Mouse (Mus musculus): ENCODE data around the gene Rps28. TPM values are rescaled to one million over a fixed set of nuclear protein-coding genes. Genes with fewer than 3 reads are reported as not detected.

Rps28 gene
- polyA plus RNA-seq, 1 experiment from 2014 or later: 868 TPM

DNA sequence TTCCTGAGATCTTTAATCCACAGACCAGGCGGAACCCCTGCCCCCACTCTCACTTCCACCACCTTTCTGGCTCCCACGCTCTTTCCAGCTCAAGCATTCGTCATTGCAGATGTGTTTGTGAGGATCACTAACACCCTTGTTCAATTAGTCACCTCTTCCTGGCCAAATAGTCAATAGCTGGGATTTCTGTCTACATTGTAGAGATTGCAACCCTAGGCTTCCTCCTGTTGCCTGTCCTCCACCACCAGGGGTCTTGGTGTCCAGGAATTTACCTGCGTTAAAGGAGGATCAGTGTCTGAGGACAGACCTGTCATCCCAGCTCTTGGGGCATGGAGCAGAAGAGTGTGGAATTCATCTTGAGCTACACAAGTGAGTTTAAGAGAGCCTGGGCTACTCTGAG is 42.3 kb downstream of the Rps28 start:
- Histone ChIP-seq H3K4me2 (peak overlapping the region; percentile 85), H3K27ac (no peak overlapping the region), H3K4me3 (peak overlapping the region; percentile 46; the same call in 1 of the 2 replicates)

DNA sequence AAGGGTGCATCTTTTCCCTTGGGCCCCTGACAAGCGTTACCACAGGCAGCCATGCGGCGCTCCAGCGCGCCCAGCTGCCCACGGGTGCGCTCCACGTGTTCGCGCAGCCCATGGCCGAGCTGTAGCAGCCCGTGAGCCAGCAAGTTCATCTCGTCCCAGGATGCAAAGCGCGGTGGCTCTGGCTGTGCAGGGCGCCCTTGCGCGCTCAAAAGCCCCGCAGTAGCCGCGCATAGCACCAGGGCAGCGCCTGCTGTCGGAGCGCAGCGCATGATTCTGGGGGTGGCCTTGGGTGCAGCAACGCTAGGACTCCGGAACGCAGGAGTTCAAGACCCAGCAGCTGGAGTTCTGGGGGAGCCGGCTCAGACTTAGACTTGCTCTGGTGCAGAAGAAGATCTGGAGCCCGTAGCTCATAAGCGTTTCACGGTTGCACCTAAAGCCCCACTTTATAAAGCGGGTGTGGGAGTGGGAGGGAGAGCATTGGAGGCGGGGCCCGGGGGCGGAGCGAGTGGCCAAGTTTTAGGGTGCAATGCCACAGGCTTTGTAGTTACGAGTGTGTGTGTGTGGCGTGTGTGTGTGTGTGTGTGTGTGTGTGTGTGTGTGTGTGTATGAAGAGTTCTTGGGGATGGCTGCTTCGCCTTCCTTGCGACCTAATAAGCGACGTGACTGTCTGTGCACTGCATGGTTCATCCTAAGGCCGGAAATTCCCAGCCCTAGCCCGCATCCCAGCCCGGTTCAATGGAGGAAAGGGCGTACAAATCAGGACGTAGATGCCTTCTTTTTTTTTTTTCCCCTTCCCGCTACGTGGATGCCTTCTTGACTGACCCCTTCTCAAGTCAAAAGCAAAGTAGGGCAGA is 43.0 kb downstream of the Rps28 start, which contains the start of gene Angptl4:
Angptl4 (minus strand) TSS at position 707 of the 854 bp plus-strand sequence.
- 1% methylated on average over 50 of the region's 50 CpGs for WGBS
- ATAC-seq: peak; percentile 85
- H3K27ac ChIP-seq: no peak within 1 kb of the TSS

More for the DNA sequence above, 42.3 kb downstream of the Rps28 start:
- no peak for ATAC-seq
- Histone ChIP-seq H3K9ac (no peak overlapping the region), H3K27me3 (peaks cover 10% of the 10 kb centered on the region; the same call in 1 of the 2 replicates), H3K4me1 (peaks cover 35% of the 10 kb centered on the region), H3K36me3 (ENCODE audit: poor library complexity, severe bottlenecking) (no peaks in the 10 kb centered on the region), H3K9me3 (replicated peaks) (no peaks in the 10 kb centered on the region)
- 56% methylated on average over 4 of the region's 4 CpGs for WGBS

DNA sequence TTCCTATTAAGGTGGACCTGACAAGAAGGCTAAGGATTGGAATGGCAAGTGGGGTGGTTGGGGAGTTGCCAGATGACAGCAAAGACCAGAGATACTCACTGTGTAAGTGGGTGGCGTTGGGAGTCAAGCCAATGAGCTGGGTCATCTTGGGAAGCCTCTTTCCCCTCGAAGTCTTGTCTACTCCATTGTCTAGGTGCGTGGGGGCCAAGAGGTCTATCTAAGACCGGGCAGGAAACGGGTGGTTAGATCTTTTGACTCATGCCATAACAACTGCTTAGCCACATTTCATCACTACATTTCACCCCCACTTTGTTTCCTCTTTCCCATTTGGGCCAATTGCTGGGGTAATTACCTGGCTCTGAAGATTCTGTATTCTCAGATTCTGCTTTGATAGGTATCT is 43.9 kb downstream of the Rps28 start:
- peak overlapping the region; percentile 85 for H3K4me2 ChIP-seq
- H3K4me3 ChIP-seq: no peak overlapping the region
- no peaks in the 10 kb centered on the region for H3K36me3 ChIP-seq (ENCODE audit: poor library complexity, severe bottlenecking)
- no peak overlapping the region for H3K27ac ChIP-seq
- H3K9ac ChIP-seq: no peak overlapping the region
- no peaks in the 10 kb centered on the region for H3K9me3 ChIP-seq (replicated peaks)
- H3K4me1 ChIP-seq: peaks cover 35% of the 10 kb centered on the region
- 91% methylated on average over 5 of the region's 5 CpGs for WGBS
- no peak for ATAC-seq
- peaks cover 10% of the 10 kb centered on the region; the same call in 1 of the 2 replicates for H3K27me3 ChIP-seq

More for the DNA sequence above, 43.0 kb downstream of the Rps28 start, which contains the start of gene Angptl4:
- Histone ChIP-seq H3K4me3 (peak within 1 kb of the TSS; percentile 46), H3K4me2 (peak within 1 kb of the TSS; percentile 85), H3K9me3 (replicated peaks) (no peaks in the 10 kb centered on the region), H3K4me1 (peaks cover 35% of the 10 kb centered on the region), H3K27me3 (peaks cover 10% of the 10 kb centered on the region; the same call in 1 of the 2 replicates), H3K9ac (peak within 1 kb of the TSS; percentile 58), H3K36me3 (ENCODE audit: poor library complexity, severe bottlenecking) (no peaks in the 10 kb centered on the region)

DNA sequence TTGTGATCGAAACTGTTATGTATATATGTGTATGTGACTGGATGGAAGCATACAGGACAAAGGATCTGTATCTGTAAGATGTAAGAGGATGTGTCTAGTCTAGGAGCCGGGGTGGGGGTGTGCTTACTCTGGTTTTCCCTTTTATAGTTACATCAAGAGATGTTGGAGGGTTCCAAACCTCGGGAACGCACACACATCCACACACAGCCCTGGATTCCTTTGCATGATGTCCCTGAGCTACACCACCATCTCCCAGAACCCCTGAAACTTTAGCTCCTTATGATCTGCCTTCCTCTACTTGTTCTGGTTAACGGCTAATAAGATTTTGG is 44.4 kb downstream of the Rps28 start:
- peaks cover 35% of the 10 kb centered on the region for H3K4me1 ChIP-seq
- no peaks in the 10 kb centered on the region for H3K9me3 ChIP-seq (replicated peaks)
- 90% methylated on average over 5 of the region's 5 CpGs for WGBS
- H3K4me2 ChIP-seq: peak overlapping the region; percentile 16; the same call in 1 of the 2 replicates
- H3K36me3 ChIP-seq (ENCODE audit: poor library complexity, severe bottlenecking): no peaks in the 10 kb centered on the region
- no peak overlapping the region for H3K4me3 ChIP-seq
- no peak overlapping the region for H3K9ac ChIP-seq
- H3K27ac ChIP-seq: no peak overlapping the region
- no peak for ATAC-seq
- H3K27me3 ChIP-seq: peaks cover 10% of the 10 kb centered on the region; the same call in 1 of the 2 replicates

DNA sequence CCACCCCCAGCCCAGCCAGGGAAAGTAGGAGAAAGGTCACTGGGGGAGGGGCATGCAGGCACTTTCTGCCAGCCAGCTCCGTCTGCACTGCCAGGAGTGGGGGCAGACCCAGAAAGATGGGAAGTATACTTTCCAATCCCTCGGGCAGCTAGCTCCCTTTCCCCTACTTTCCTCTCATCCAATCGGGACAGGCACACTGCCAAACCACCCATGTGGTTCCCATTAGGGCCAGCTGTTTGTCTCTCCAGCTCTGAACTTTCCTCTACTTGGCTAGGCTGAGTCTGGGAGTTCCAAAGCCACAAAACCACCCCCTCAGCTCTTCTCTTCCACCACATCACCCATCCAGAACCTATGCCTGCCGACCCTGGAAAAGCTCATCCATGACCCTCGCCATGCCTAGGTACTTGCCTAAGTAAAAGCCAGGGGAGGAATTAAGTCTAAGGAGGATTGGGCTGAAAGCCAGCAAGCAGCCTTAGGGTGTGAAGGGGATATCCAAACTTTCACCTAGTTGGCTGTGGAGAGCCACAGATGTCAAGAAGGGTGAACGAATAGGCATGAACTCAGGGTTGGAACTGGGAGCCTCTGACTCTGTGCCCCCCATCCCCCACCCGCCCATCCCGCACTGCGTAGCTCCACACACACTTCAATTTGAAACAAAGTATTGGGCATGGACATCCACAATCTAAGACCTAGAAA is 44.9 kb downstream of the Rps28 start:
- H3K9me3 ChIP-seq (replicated peaks): no peaks in the 10 kb centered on the region
- H3K4me1 ChIP-seq: peaks cover 35% of the 10 kb centered on the region
- 64% methylated on average over 9 of the region's 9 CpGs for WGBS
- H3K36me3 ChIP-seq (ENCODE audit: poor library complexity, severe bottlenecking): no peaks in the 10 kb centered on the region
- H3K4me3 ChIP-seq: no peak overlapping the region
- ATAC-seq: peak; percentile 67; the same call in 1 of the 2 replicates
- peak overlapping the region; percentile 16 for H3K4me2 ChIP-seq
- H3K27me3 ChIP-seq: peaks cover 10% of the 10 kb centered on the region; the same call in 1 of the 2 replicates
- H3K27ac ChIP-seq: 0 out of 2 replicates have a peak overlapping the region, but pooled peaks have one; percentile 10
- no peak overlapping the region for H3K9ac ChIP-seq

DNA sequence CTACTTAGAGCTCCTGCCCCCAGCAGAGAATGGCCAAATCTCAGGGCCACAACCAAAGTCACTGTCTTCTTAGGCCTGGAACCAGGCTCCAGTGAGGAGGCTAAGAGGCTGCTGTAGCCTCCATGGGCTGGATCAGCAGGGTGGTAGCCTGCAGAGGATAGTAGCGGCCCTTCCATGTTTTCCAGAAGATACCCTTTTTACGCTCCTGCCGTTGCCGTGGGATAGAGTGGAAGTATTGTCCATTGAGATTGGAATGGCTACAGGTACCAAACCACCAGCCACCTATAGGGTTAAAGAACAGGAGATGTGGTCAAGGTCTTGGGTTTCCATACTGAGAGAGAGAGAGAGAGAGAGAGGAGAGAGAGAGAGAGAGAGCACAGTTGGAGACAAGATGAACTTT is 49.1 kb downstream of the Rps28 start:
- Histone ChIP-seq H3K27me3 (no peaks in the 10 kb centered on the region), H3K9ac (no peak overlapping the region), H3K4me2 (no peak overlapping the region), H3K36me3 (ENCODE audit: poor library complexity, severe bottlenecking) (no peaks in the 10 kb centered on the region), H3K27ac (no peak overlapping the region), H3K9me3 (replicated peaks) (no peaks in the 10 kb centered on the region), H3K4me1 (peaks cover 18% of the 10 kb centered on the region), H3K4me3 (no peak overlapping the region)
- WGBS: over 99% methylated on average over 4 of the region's 4 CpGs
- no peak for ATAC-seq

DNA sequence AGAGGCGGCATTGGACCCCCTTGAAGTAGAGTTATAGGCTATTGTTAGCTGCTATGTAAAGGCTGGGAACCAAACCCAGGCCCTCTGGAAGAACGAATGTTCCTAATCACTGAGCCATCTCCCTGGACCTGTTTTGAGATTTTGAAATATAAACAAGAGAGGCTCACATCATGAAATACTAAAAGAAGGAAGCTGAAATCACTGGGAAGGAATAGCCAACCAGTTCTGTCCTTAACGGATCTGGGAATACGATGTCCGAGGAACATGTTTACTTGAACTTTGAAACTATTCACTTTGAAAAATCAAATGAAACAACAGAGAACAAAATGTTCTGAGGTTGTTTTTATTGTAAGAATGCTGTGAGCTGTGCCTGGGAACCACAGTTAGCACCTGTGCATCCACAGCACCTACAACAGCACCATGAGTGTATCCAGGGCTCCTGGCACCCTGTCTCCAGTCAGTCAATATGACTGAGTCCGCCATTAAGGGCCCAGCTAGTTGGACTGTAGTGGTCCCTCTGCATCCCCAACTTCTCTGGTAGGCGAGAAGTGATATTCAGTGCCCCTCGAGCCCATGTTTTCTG is 49.7 kb downstream of the Rps28 start:
- Histone ChIP-seq H3K4me2 (no peak overlapping the region), H3K4me3 (no peak overlapping the region), H3K36me3 (ENCODE audit: poor library complexity, severe bottlenecking) (no peaks in the 10 kb centered on the region), H3K9me3 (replicated peaks) (no peaks in the 10 kb centered on the region), H3K27ac (no peak overlapping the region), H3K4me1 (peaks cover 13% of the 10 kb centered on the region), H3K9ac (no peak overlapping the region), H3K27me3 (no peaks in the 10 kb centered on the region)
- WGBS: 91% methylated on average over 8 of the region's 8 CpGs
- no peak for ATAC-seq

DNA sequence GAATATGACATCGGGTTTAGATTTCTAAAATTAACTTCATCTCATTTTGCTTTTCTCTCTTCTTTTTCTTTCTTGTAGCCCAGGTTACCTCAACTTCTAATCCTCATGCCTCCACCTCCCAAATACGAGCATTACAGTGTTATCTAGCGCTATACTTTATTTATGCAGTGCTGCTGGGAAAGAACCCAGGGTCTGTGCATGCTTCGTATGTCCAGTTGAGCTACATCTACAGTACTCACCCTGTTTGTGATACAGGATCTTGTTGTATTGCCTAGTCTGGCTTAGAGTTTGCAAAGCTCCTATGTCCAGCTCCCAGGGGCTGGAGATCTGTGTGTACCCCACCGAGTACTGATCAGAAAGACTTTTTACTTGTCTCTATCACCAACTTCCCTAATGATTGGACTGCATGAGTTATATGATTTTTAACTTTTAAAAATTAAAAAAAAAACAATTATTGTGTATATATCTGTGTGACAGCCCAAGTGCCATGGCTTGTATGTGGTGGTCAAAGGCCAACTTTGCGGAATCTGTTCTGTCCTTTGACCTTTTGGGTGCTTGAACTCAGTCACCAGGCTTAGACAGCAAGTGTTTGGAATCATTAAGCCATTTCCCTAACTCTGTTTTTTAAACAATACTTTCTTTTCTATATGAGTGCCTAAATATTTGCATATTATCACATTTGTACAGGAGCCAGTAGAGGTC is 50.3 kb downstream of the Rps28 start:
- Histone ChIP-seq H3K27ac (no peak overlapping the region), H3K27me3 (no peaks in the 10 kb centered on the region), H3K9me3 (replicated peaks) (no peaks in the 10 kb centered on the region), H3K4me3 (no peak overlapping the region), H3K9ac (no peak overlapping the region), H3K4me1 (peaks cover 6% of the 10 kb centered on the region), H3K4me2 (no peak overlapping the region), H3K36me3 (ENCODE audit: poor library complexity, severe bottlenecking) (no peaks in the 10 kb centered on the region)
- WGBS: 90% methylated on average over 6 of the region's 6 CpGs
- no peak for ATAC-seq

DNA sequence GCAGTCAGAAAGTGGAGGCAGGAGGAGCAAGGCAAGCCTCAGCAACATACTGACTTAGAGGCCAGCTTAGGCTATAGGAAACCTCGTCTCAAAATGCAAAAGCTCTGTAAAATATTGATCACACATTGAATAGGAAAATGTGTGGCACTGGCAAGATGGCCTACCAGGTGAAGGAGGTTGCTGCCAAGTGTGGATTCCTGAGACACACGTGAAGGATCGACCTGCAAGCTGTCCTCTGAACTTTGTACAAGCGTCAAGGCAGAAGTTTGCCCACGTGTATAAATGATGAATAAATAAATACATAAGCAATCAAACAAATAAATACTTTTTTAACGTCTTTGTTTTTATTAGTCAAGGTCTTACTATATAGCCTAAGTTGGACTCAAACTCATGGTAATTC is 50.9 kb downstream of the Rps28 start:
- H3K9me3 ChIP-seq (replicated peaks): no peaks in the 10 kb centered on the region
- 82% methylated on average over 6 of the region's 6 CpGs for WGBS
- ATAC-seq: no peak
- no peak overlapping the region for H3K27ac ChIP-seq
- H3K4me2 ChIP-seq: no peak overlapping the region
- H3K27me3 ChIP-seq: no peaks in the 10 kb centered on the region
- 0 out of 2 replicates have a peak, but pooled peaks cover under 1% of the 10 kb centered on the region for H3K4me1 ChIP-seq
- no peak overlapping the region for H3K9ac ChIP-seq
- H3K4me3 ChIP-seq: no peak overlapping the region
- no peaks in the 10 kb centered on the region for H3K36me3 ChIP-seq (ENCODE audit: poor library complexity, severe bottlenecking)

DNA sequence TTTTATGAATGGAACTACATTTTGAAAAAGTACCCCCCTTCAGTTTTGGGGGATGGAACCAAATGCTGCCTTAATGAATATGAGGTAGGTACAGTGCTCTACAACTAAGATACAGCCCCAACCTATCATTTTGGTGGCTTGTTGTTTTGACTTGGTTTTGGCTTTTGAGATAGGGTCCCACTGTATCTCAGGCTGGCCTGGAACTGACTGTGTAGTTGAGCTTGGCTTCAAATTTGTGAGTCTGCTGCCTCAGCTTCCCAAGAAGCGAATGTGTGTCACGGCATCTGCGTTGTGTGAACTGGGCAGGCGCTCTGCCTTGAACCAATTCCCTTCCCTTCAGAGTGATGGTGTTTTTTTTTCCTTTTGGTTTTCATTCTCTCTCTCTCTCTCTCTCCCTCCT is 52.7 kb downstream of the Rps28 start:
- Histone ChIP-seq H3K27ac (no peak overlapping the region), H3K4me3 (no peak overlapping the region), H3K4me2 (no peak overlapping the region), H3K9ac (no peak overlapping the region), H3K36me3 (ENCODE audit: poor library complexity, severe bottlenecking) (no peaks in the 10 kb centered on the region), H3K27me3 (no peaks in the 10 kb centered on the region; the same call in 1 of the 2 replicates), H3K9me3 (replicated peaks) (no peaks in the 10 kb centered on the region), H3K4me1 (no peaks in the 10 kb centered on the region)
- 94% methylated on average over 4 of the region's 4 CpGs for WGBS
- ATAC-seq: no peak
